Mouse (Mus musculus): ENCODE data around the gene Grid1. TPM values are rescaled to one million over a fixed set of nuclear protein-coding genes. Genes with fewer than 3 reads are reported as not detected.

The Grid1 gene
- polyA plus RNA-seq, 1 experiment, result 0.24 TPM

GRCm38 (mm10) chr14:34884611-34885010 is 64.7 kb downstream of the Grid1 start:
- H3K4me1 ChIP-seq (ENCODE audit: control insufficient read depth, insufficient read depth, low read length), result peaks cover 3% of the 10 kb centered on the region
- H3K9me3 ChIP-seq (replicated peaks; ENCODE audit: control insufficient read depth, insufficient read depth, low read length, poor library complexity, severe bottlenecking), result no peaks in the 10 kb centered on the region
- H3K36me3 ChIP-seq (ENCODE audit: control insufficient read depth, insufficient read depth, low read length, poor library complexity, severe bottlenecking), result no peaks in the 10 kb centered on the region
- H3K27me3 ChIP-seq (ENCODE audit: control insufficient read depth, insufficient read depth, low read length, poor library complexity, severe bottlenecking), result no peaks in the 10 kb centered on the region
- no peak overlapping the region for H3K9ac ChIP-seq (ENCODE audit: low read depth, poor library complexity, severe bottlenecking)
- H3K27ac ChIP-seq (ENCODE audit: insufficient read depth, low read length), result no peak overlapping the region
- H3K4me3 ChIP-seq (ENCODE audit: low read depth, low read length), result no peak overlapping the region
- no peak for TF ChIP-seq EP300 (IDR thresholded peaks at IDR 0.05; ENCODE audit: insufficient read depth, low read depth, low read length)
- TF ChIP-seq POLR2A (IDR thresholded peaks at IDR 0.05; ENCODE audit: insufficient read depth, low read length), result no peak
- no peak for TF ChIP-seq CTCF (IDR thresholded peaks at IDR 0.05; ENCODE audit: low read depth, low read length)

GRCm38 (mm10) chr14:34891769-34892532 is 72.0 kb downstream of the Grid1 start:
- Histone ChIP-seq H3K27ac (ENCODE audit: insufficient read depth, low read length) (no peak overlapping the region), H3K9ac (ENCODE audit: low read depth, poor library complexity, severe bottlenecking) (no peak overlapping the region), H3K36me3 (ENCODE audit: control insufficient read depth, insufficient read depth, low read length, poor library complexity, severe bottlenecking) (no peaks in the 10 kb centered on the region), H3K4me3 (ENCODE audit: low read depth, low read length) (no peak overlapping the region), H3K9me3 (replicated peaks; ENCODE audit: control insufficient read depth, insufficient read depth, low read length, poor library complexity, severe bottlenecking) (no peaks in the 10 kb centered on the region), H3K27me3 (ENCODE audit: control insufficient read depth, insufficient read depth, low read length, poor library complexity, severe bottlenecking) (no peaks in the 10 kb centered on the region), H3K4me1 (ENCODE audit: control insufficient read depth, insufficient read depth, low read length) (peaks cover 6% of the 10 kb centered on the region)
- TF ChIP-seq POLR2A (IDR thresholded peaks at IDR 0.05; ENCODE audit: insufficient read depth, low read length) (no peak), EP300 (IDR thresholded peaks at IDR 0.05; ENCODE audit: insufficient read depth, low read depth, low read length) (peak; percentile 53; the same call in 1 of the 2 replicates)

GRCm38 (mm10) chr14:34896253-34896982 is 76.5 kb downstream of the Grid1 start:
- Histone ChIP-seq H3K4me1 (ENCODE audit: control insufficient read depth, insufficient read depth, low read length) (peaks cover 5% of the 10 kb centered on the region), H3K36me3 (ENCODE audit: control insufficient read depth, insufficient read depth, low read length, poor library complexity, severe bottlenecking) (no peaks in the 10 kb centered on the region), H3K27me3 (ENCODE audit: control insufficient read depth, insufficient read depth, low read length, poor library complexity, severe bottlenecking) (no peaks in the 10 kb centered on the region), H3K9ac (ENCODE audit: low read depth, poor library complexity, severe bottlenecking) (0 out of 2 replicates have a peak overlapping the region, but pooled peaks have one; percentile 9), H3K27ac (ENCODE audit: insufficient read depth, low read length) (no peak overlapping the region), H3K4me3 (ENCODE audit: low read depth, low read length) (peak overlapping the region; percentile 19; the same call in 1 of the 2 replicates), H3K9me3 (replicated peaks; ENCODE audit: control insufficient read depth, insufficient read depth, low read length, poor library complexity, severe bottlenecking) (no peaks in the 10 kb centered on the region)
- peak; percentile 4 for TF ChIP-seq CTCF (IDR thresholded peaks at IDR 0.05; ENCODE audit: low read depth, low read length)
- TF ChIP-seq EP300 (IDR thresholded peaks at IDR 0.05; ENCODE audit: insufficient read depth, low read depth, low read length), result no peak

GRCm38 (mm10) chr14:34903854-34904253 is 83.9 kb downstream of the Grid1 start:
- Histone ChIP-seq H3K27me3 (ENCODE audit: control insufficient read depth, insufficient read depth, low read length, poor library complexity, severe bottlenecking) (no peaks in the 10 kb centered on the region), H3K27ac (ENCODE audit: insufficient read depth, low read length) (no peak overlapping the region), H3K4me3 (ENCODE audit: low read depth, low read length) (no peak overlapping the region), H3K9me3 (replicated peaks; ENCODE audit: control insufficient read depth, insufficient read depth, low read length, poor library complexity, severe bottlenecking) (no peaks in the 10 kb centered on the region), H3K36me3 (ENCODE audit: control insufficient read depth, insufficient read depth, low read length, poor library complexity, severe bottlenecking) (no peaks in the 10 kb centered on the region), H3K9ac (ENCODE audit: low read depth, poor library complexity, severe bottlenecking) (no peak overlapping the region), H3K4me1 (ENCODE audit: control insufficient read depth, insufficient read depth, low read length) (no peaks in the 10 kb centered on the region)
- TF ChIP-seq CTCF (IDR thresholded peaks at IDR 0.05; ENCODE audit: low read depth, low read length), result no peak
- TF ChIP-seq POLR2A (IDR thresholded peaks at IDR 0.05; ENCODE audit: insufficient read depth, low read length), result no peak
- TF ChIP-seq EP300 (IDR thresholded peaks at IDR 0.05; ENCODE audit: insufficient read depth, low read depth, low read length), result no peak

GRCm38 (mm10) chr14:34905697-34906096 is 85.8 kb downstream of the Grid1 start:
- Histone ChIP-seq H3K9ac (ENCODE audit: low read depth, poor library complexity, severe bottlenecking) (no peak overlapping the region), H3K36me3 (ENCODE audit: control insufficient read depth, insufficient read depth, low read length, poor library complexity, severe bottlenecking) (no peaks in the 10 kb centered on the region), H3K4me3 (ENCODE audit: low read depth, low read length) (no peak overlapping the region), H3K27me3 (ENCODE audit: control insufficient read depth, insufficient read depth, low read length, poor library complexity, severe bottlenecking) (no peaks in the 10 kb centered on the region), H3K27ac (ENCODE audit: insufficient read depth, low read length) (no peak overlapping the region), H3K4me1 (ENCODE audit: control insufficient read depth, insufficient read depth, low read length) (no peaks in the 10 kb centered on the region), H3K9me3 (replicated peaks; ENCODE audit: control insufficient read depth, insufficient read depth, low read length, poor library complexity, severe bottlenecking) (no peaks in the 10 kb centered on the region)
- TF ChIP-seq CTCF (IDR thresholded peaks at IDR 0.05; ENCODE audit: low read depth, low read length) (no peak), EP300 (IDR thresholded peaks at IDR 0.05; ENCODE audit: insufficient read depth, low read depth, low read length) (no peak), POLR2A (IDR thresholded peaks at IDR 0.05; ENCODE audit: insufficient read depth, low read length) (no peak)

- no peak overlapping the region for H3K9ac ChIP-seq (ENCODE audit: low read depth, poor library complexity, severe bottlenecking)
- H3K27me3 ChIP-seq (ENCODE audit: control insufficient read depth, insufficient read depth, low read length, poor library complexity, severe bottlenecking), result no peaks in the 10 kb centered on the region
- no peaks in the 10 kb centered on the region for H3K36me3 ChIP-seq (ENCODE audit: control insufficient read depth, insufficient read depth, low read length, poor library complexity, severe bottlenecking)
- H3K4me1 ChIP-seq (ENCODE audit: control insufficient read depth, insufficient read depth, low read length), result no peaks in the 10 kb centered on the region
- H3K27ac ChIP-seq (ENCODE audit: insufficient read depth, low read length), result no peak overlapping the region
- no peak overlapping the region for H3K4me3 ChIP-seq (ENCODE audit: low read depth, low read length)
- H3K9me3 ChIP-seq (replicated peaks; ENCODE audit: control insufficient read depth, insufficient read depth, low read length, poor library complexity, severe bottlenecking), result no peaks in the 10 kb centered on the region
- TF ChIP-seq CTCF (IDR thresholded peaks at IDR 0.05; ENCODE audit: low read depth, low read length) (no peak), POLR2A (IDR thresholded peaks at IDR 0.05; ENCODE audit: insufficient read depth, low read length) (no peak), EP300 (IDR thresholded peaks at IDR 0.05; ENCODE audit: insufficient read depth, low read depth, low read length) (no peak)
Measured at GRCm38 (mm10) chr14:34908366-34908765, 88.5 kb downstream of the Grid1 start.
